Mouse (Mus musculus) erythroblast, embryonic 14.5 days (primary cell): ENCODE data around the gene Wap. TPM values are rescaled to one million over a fixed set of nuclear protein-coding genes. Genes with fewer than 3 reads are reported as not detected.

Experiments
- H3K27me3 ChIP-seq: 2 replicates; pipeline ENCODE4 v1.6.1; 2012; ENCODE audit warnings: inconsistent platforms; ENCODE audit not compliant: control insufficient read depth
- H3K36me3 ChIP-seq: 2 replicates; pipeline ENCODE4 v1.6.1; 2012; ENCODE audit warnings: mild to moderate bottlenecking, inconsistent platforms; ENCODE audit not compliant: control insufficient read depth
- H3K4me1 ChIP-seq: 2 replicates; pipeline ENCODE4 v1.6.1; 2012; ENCODE audit warnings: inconsistent platforms; ENCODE audit not compliant: control insufficient read depth
- H3K4me3 ChIP-seq: replicated peaks from 2 replicates; pipeline ENCODE3; 2012; ENCODE audit warnings: moderate library complexity, mild to moderate bottlenecking, inconsistent platforms
- H3K9me3 ChIP-seq: 2 replicates; pipeline ENCODE4 v1.6.1; 2012; ENCODE audit warnings: low read length, inconsistent platforms, mixed read lengths; ENCODE audit not compliant: control insufficient read depth
- GATA1 ChIP-seq: IDR thresholded peaks from 2 replicates; pipeline ENCODE4 v1.6.1; 2012; ENCODE audit warnings: low read length, inconsistent platforms, mixed read lengths
- TAL1 ChIP-seq: IDR thresholded peaks from 3 replicates; pipeline ENCODE4 v1.6.1; 2012; ENCODE audit warnings: low read length, inconsistent platforms, mixed read lengths
- polyA plus RNA-seq: library from polyadenylated mRNA; stranded (reverse); fragments of >175 nt; gene quantifications from 2 replicates; pipeline ENCODE4 v1.2.3, GENCODE M21; 2012

Gene Wap
- polyA plus RNA-seq, 1 experiment = not detected

DNA sequence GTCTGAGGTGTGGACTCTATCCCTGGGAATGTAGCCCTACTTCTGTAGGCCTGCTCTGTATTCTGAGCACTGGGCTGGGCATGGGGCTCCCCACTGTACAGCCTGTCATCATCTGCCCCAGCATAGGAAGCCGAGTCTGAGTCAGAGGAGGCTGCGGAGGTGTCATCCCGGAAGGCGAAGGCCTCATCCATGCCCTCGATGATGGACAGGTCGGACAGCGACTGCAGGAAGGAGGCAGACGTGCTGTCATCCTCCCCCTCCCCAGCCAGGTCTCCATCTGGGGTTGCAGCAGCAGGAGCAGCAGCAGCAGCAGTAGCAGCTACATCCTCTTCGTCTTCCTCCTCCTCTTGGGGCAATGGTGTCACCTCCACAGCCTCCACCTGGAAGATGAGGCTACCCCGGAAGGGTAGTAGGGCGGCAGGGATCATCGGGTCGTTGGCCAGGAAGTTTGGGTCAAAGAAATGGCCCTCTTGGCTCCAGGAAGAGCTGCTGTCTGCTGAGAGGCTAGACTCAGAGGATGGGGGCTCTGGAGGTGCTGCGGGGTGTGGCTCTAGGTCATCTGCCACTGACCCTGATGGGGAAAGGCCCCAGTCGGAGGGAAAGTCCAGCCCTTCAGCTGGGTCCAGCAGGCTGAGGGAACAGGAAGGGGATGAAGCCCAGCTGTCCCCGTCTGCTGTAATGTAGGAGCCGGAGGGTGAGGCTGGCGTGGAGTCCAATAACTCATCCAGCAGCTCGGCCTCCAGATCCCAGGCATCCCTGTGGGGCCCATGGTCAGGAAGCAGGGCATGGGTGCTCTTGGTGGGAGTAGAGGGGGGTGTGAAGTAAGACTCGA, 36.6 kb downstream of the Wap start:
- Histone ChIP-seq H3K9me3 (no peaks in the 10 kb centered on the region; the same call in 1 of the 2 replicates), H3K27me3 (peaks cover 54% of the 10 kb centered on the region), H3K36me3 (peaks cover 23% of the 10 kb centered on the region), H3K4me1 (peaks cover 73% of the 10 kb centered on the region), H3K4me3 (no peak overlapping the region)
- TF ChIP-seq TAL1 (no peak), GATA1 (no peak)

DNA sequence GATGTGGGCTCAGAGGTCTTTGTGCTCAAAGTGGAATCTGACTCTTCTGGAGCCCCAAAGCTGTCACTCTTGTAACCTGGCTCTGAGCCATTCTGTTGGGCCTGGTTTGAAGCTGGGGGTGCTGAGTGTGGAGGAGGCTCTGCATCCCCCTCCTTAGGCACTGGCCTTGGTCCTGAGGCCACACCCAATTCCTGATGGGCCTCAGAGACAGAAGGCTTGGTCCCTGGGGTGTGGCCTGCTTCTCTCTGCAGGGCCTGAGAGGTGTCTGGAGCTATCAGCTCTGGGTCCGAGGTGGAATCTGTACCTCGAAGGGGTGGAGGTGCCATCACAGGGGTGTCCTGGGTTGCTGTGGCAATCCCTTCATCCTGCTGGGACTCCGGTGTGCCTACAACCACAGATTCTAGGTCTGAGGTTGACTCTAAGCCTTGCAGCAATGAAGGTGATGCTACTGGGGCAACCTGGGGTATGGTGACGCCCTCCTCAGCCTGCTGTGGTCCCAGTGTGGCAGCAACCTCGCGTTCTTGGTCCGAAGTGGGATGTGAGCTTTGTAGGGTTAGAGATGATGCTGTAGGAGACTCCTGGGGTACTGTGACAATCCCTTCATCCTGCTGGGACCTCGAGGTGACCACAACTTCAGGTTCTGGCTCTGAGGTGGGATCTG, 38.0 kb downstream of the Wap start:
- Histone ChIP-seq H3K4me3 (peak overlapping the region; percentile 55), H3K27me3 (peaks cover 39% of the 10 kb centered on the region), H3K4me1 (peaks cover 82% of the 10 kb centered on the region), H3K9me3 (no peaks in the 10 kb centered on the region; the same call in 1 of the 2 replicates), H3K36me3 (peaks cover 38% of the 10 kb centered on the region)
- TF ChIP-seq TAL1 (no peak), GATA1 (no peak)

DNA sequence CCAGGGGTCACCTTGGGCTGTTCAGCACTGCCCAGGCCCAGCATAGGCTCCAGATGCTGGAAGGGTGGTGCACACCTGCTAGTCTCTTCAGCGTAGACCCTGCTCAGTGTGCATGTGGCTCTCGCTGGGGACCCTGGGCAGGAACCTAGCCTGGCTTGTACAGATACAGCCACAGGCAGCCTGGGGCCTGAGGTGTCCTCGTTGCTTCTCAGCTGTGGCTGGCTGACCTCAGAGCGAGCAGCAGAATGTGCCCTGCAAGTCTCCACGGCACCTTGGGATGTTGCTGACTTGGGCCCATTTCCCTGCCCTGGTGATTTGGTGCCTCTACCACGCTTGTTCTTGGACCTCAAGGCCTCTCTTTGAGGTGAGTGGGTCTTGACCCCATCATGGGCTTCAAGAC, 38.6 kb downstream of the Wap start:
- peaks cover 34% of the 10 kb centered on the region for H3K27me3 ChIP-seq
- TF ChIP-seq GATA1 (no peak), TAL1 (no peak)
- peaks cover 43% of the 10 kb centered on the region for H3K36me3 ChIP-seq
- H3K4me3 ChIP-seq = peak overlapping the region; percentile 55
- H3K9me3 ChIP-seq = no peaks in the 10 kb centered on the region
- peaks cover 82% of the 10 kb centered on the region for H3K4me1 ChIP-seq

DNA sequence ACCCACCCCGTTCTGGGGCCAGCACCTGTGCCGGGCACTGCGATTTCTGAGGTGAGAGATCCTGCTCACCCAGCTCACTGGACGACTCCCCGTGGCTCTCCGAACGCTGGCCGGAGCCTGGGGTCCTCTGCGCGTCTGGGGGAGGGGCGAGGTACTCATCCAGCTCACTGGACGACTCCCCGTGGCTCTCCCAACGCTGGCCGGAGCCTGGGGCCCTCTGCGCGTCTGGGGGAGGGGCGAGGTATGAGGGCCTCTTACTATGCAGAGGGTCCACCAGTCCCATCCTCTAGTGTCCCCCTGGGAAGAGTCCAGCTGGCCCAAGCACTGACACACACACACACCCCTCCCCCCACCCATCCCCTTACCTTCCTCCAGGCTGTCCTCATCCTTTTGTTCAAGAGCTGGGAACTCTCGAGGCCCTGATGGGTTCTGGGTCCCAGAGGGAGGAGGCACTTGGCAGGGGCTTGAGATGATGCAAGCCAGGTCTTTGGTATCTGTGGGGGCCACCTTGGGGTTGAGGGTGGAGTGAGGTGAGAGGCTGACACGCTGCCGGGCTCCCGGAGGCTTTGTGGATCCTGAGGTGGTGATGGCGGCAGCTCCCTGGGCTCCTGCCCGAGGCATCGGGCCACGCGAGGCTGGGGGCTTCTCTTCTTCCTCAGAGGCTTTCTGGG, 39.3 kb downstream of the Wap start:
- peak overlapping the region; percentile 55 for H3K4me3 ChIP-seq
- TF ChIP-seq GATA1 (no peak), TAL1 (no peak)
- peaks cover 80% of the 10 kb centered on the region for H3K4me1 ChIP-seq

DNA sequence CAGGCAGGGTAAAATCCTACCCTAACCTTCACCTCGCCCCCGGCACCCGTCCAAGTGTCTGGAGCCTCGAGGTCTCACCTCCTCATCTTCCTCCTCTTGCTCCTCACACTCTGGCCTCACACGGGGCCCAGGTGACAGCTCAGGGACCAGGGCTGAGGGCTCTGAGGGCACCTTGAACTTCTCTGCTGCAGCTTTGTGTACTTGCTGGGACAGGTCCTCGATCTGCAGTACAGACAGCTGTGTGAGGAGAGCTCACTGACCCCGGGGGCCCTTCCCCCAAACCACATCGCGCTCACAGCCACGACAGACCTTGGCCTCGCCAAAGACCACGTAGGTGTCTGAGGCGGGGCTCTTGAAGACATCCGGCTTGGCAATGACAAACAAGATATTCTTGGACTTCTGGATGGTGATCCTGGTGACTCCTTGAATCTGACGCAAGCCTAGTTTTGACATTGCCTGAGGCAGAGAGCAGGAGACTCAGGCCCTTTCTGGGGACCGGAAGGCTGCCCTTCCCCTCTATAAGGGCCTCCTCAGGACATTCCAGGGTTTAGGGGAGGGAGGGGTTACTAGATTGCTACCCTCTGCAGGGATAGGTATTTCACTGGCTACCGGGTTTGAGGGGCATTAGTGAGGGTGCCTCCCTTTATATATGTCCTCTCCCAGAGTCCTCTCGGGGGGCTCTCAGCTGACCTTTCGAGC, 40.1 kb downstream of the Wap start:
- TF ChIP-seq TAL1 (no peak), GATA1 (no peak)
- Histone ChIP-seq H3K36me3 (peaks cover 56% of the 10 kb centered on the region), H3K27me3 (peaks cover 19% of the 10 kb centered on the region), H3K9me3 (no peaks in the 10 kb centered on the region), H3K4me1 (peaks cover 86% of the 10 kb centered on the region), H3K4me3 (peak overlapping the region; percentile 55)

More for the DNA sequence above, 39.3 kb downstream of the Wap start:
- Histone ChIP-seq H3K9me3 (no peaks in the 10 kb centered on the region), H3K36me3 (peaks cover 48% of the 10 kb centered on the region), H3K27me3 (peaks cover 27% of the 10 kb centered on the region)

DNA sequence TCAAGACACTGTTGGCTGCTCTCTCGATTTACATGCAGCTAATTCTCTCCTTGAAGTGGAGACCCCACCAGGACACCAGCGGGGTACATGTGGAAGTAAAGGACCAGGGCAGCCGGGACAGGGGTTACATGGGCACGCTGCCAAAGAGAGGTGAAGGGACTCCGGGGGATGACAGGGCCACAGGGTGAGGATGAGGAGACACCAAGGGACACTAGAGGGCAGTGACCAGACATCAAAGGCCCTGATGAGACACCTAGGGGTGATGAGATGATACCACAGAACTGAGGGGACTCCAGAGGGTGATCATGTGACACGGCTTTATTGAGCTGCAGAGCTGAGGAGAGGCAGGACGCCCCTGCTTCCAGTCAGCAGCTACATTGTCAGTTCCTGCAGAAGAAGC, 40.9 kb downstream of the Wap start:
- Histone ChIP-seq H3K27me3 (peaks cover 11% of the 10 kb centered on the region), H3K4me1 (peaks cover 94% of the 10 kb centered on the region), H3K9me3 (no peaks in the 10 kb centered on the region), H3K4me3 (no peak overlapping the region), H3K36me3 (peaks cover 64% of the 10 kb centered on the region)
- TF ChIP-seq GATA1 (no peak), TAL1 (no peak)

DNA sequence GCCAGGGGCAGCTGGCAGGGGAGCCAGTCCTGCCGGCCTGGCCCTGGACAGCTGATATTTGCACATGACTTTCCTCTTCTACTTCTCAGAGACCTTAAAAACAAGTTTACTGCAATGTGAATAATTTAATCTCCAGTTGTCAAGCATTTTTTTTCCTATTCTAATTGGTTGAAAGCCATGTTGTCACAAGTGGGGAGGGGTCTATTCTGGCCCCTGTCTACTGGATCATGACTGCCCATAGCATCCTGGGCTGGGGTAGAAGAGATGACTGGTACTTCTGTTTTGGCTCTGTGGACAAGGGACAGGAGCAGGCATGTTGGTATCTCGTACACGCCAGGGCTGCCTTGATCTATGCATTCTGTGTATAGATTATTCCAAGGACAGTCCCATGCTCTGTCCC, 41.8 kb downstream of the Wap start:
- TF ChIP-seq TAL1 = no peak
- no peak for TF ChIP-seq GATA1
- no peak overlapping the region for H3K4me3 ChIP-seq
- H3K36me3 ChIP-seq = peaks cover 73% of the 10 kb centered on the region
- H3K4me1 ChIP-seq = peaks cover 95% of the 10 kb centered on the region
- H3K9me3 ChIP-seq = no peaks in the 10 kb centered on the region
- H3K27me3 ChIP-seq = peaks cover 2% of the 10 kb centered on the region

DNA sequence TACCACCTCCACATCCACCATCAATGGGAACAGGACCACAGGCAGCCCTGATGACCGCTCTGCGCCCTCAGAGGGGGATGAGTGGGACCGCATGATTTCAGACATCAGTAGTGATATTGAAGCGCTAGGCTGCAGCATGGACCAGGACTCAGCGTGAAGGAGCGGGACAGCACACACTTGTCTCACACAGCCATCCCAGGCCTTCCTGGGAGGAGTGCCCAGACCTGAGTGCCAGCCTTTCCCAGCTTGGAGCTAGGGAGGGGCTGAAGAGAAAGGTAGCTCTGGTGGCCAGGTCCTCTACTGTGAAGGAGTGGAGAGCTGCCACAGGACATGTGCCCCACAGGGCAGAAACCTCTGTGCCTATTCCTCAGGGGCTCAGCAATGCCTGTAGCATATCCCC, 42.2 kb downstream of the Wap start:
- Histone ChIP-seq H3K36me3 (peaks cover 77% of the 10 kb centered on the region), H3K4me1 (peaks cover 97% of the 10 kb centered on the region)
- no peak for TF ChIP-seq GATA1
- TF ChIP-seq TAL1 = no peak

More for the DNA sequence above, 42.2 kb downstream of the Wap start:
- no peaks in the 10 kb centered on the region for H3K9me3 ChIP-seq
- H3K4me3 ChIP-seq = no peak overlapping the region
- no peaks in the 10 kb centered on the region for H3K27me3 ChIP-seq
